Comparison of ENCODE assay signal across 8 mouse cellular contexts in genomic region chr5:137779053-137779933, GRCm38 (mm10). TPM values are rescaled to one million over a fixed set of nuclear protein-coding genes. Genes with fewer than 3 reads are reported as not detected.
DNase-seq lines count a peak whose midpoint lies in the region; ATAC-seq and TF ChIP-seq lines count a peak whose summit lies in the region.

No protein-coding gene starts in this region.

- intact Hi-C loops in left cerebral cortex, adult 2 months (cut with DNase I): loop anchor here (5.0 kb wide), 1 partner anchor 442 kb away; no protein-coding TSS in a partner anchor
- intact Hi-C loops in left cerebral cortex, postnatal 36 days (cut with DNase I): loop anchor here (10.0 kb wide), 1 partner anchor 444 kb away; the partner anchor contains the start of gene Slc12a9

- H3K27ac ChIP-seq in left cerebral cortex, adult 2 months: peak overlapping the region; percentile 92

- H3K4me3 ChIP-seq in left cerebral cortex, adult 2 months: peak overlapping the region; percentile 84

- no peak for TF ChIP-seq CTCF in left cerebral cortex, adult 2 months (IDR thresholded peaks at IDR 0.05)

- ATAC-seq in erythroid progenitor cell, adult 5-6 weeks (replicated peaks; ENCODE audit: low FRiP score, poor library complexity, severe bottlenecking): peak; percentile 52

- DNase-seq in left cerebral cortex, adult 2 months (ENCODE audit: extremely low spot score in 1 of 2, low spot score in 2 of 2): peak; percentile 36 to 50
- DNase-seq in left cerebral cortex, postnatal 36 days (ENCODE audit: low spot score in 2 of 2): no peak
- DNase-seq in adrenal gland, postnatal 10 days: peak; percentile 66
- peak; percentile 39 for DNase-seq in kidney, adult 9 months
- DNase-seq in lung, postnatal 10 days: peak; percentile 47
- peak; percentile 32 to 41 for DNase-seq in spleen, postnatal 14 days (ENCODE audit: low spot score in 2 of 2)
- no peak for DNase-seq in layer of hippocampus, adult 18-20 months (ENCODE audit: low spot score in 2 of 2)

RNA-seq across cellular contexts. Expression of gene Ppp1r35, which starts 0.6 kb away (rescaled TPM):
- 10 to 100 TPM; 22.8 to 25.6 TPM for total RNA-seq in left cerebral cortex, adult 2 months (2021)
- total RNA-seq in left cerebral cortex, postnatal 36 days (2021): 10 to 100 TPM; 23.5 to 28.6 TPM
- total RNA-seq in adrenal gland, postnatal 10 days (2021): 10 to 100 TPM; 21.6 to 23.1 TPM
- total RNA-seq in erythroid progenitor cell, adult 5-6 weeks (2015; ENCODE audit: low replicate concordance): 43.6 and 45.8 TPM in 2 replicates
- total RNA-seq in erythroid progenitor cell, adult 5-6 weeks (2017; ENCODE audit: low replicate concordance): 28.0 and 51.0 TPM in 2 replicates
- total RNA-seq in layer of hippocampus, adult 18-20 months (2021): 10 to 100 TPM; 23.1 to 26.4 TPM

RNA-seq across cellular contexts. Expression of gene Mepce, which starts 8.2 kb away (rescaled TPM):
- 10 to 100 TPM; 40.1 to 45.2 TPM for total RNA-seq in left cerebral cortex, adult 2 months (2021)
- 10 to 100 TPM; 33.5 to 42.8 TPM for total RNA-seq in left cerebral cortex, postnatal 36 days (2021)
- total RNA-seq in adrenal gland, postnatal 10 days (2021): 10 to 100 TPM; 43.5 to 47.9 TPM
- total RNA-seq in erythroid progenitor cell, adult 5-6 weeks (2015; ENCODE audit: low replicate concordance): 45.4 and 50.7 TPM in 2 replicates
- total RNA-seq in erythroid progenitor cell, adult 5-6 weeks (2017; ENCODE audit: low replicate concordance): 8.9 and 22.3 TPM in 2 replicates
- total RNA-seq in layer of hippocampus, adult 18-20 months (2021): 10 to 100 TPM; 52.1 to 53.6 TPM

RNA-seq across cellular contexts. Expression of gene Zcwpw1, which starts 8.3 kb away (rescaled TPM):
- 1 to 10 TPM; 5.7 to 8.2 TPM for total RNA-seq in left cerebral cortex, adult 2 months (2021)
- total RNA-seq in left cerebral cortex, postnatal 36 days (2021): 1 to 10 TPM; 4.6 to 7.2 TPM
- total RNA-seq in adrenal gland, postnatal 10 days (2021): 1 to 10 TPM; 5.9 to 6.7 TPM
- total RNA-seq in erythroid progenitor cell, adult 5-6 weeks (2015; ENCODE audit: low replicate concordance): 9.7 and 15.5 TPM in 2 replicates
- 18.1 and 35.3 TPM in 2 replicates for total RNA-seq in erythroid progenitor cell, adult 5-6 weeks (2017; ENCODE audit: low replicate concordance)
- total RNA-seq in layer of hippocampus, adult 18-20 months (2021): 1 to 10 TPM; 6.1 TPM

RNA-seq across cellular contexts. Expression of gene Tsc22d4, which starts 33.8 kb away (rescaled TPM):
- 100 to 1,000 TPM; 150 to 156 TPM for total RNA-seq in left cerebral cortex, adult 2 months (2021)
- 100 to 1,000 TPM; 166 to 203 TPM for total RNA-seq in left cerebral cortex, postnatal 36 days (2021)
- total RNA-seq in adrenal gland, postnatal 10 days (2021): 100 to 1,000 TPM in 1 of 2 experiments, 10 to 100 TPM in 1; 88.3 to 101 TPM
- 31.0 and 47.9 TPM in 2 replicates for total RNA-seq in erythroid progenitor cell, adult 5-6 weeks (2015; ENCODE audit: low replicate concordance)
- 88.1 and 103 TPM in 2 replicates for total RNA-seq in erythroid progenitor cell, adult 5-6 weeks (2017; ENCODE audit: low replicate concordance)
- total RNA-seq in layer of hippocampus, adult 18-20 months (2021): 100 to 1,000 TPM; 164 to 187 TPM

RNA-seq across cellular contexts. Expression of gene Nyap1, which starts 37.9 kb away (rescaled TPM):
- 10 to 100 TPM; 76.3 to 81.7 TPM for total RNA-seq in left cerebral cortex, adult 2 months (2021)
- 10 to 100 TPM; 70.1 to 79.5 TPM for total RNA-seq in left cerebral cortex, postnatal 36 days (2021)
- total RNA-seq in adrenal gland, postnatal 10 days (2021): 1 to 10 TPM; 4.9 to 6.5 TPM
- total RNA-seq in erythroid progenitor cell, adult 5-6 weeks (2015; ENCODE audit: low replicate concordance): 2.5 TPM in 1 of 2 replicates, not detected in the other
- 1.4 and 4.9 TPM in 2 replicates for total RNA-seq in erythroid progenitor cell, adult 5-6 weeks (2017; ENCODE audit: low replicate concordance)
- total RNA-seq in layer of hippocampus, adult 18-20 months (2021): 10 to 100 TPM; 72.6 to 74.4 TPM

Comparison
In these comparisons a context has a peak if more than half of its experiments do, and no peak if none do; other contexts are left out.
1. DNase-seq: peak in left cerebral cortex, adult 2 months (2 of 2), adrenal gland, postnatal 10 days (single experiment), kidney, adult 9 months (single experiment), lung, postnatal 10 days (single experiment) and spleen, postnatal 14 days (2 of 2); none in left cerebral cortex, postnatal 36 days (0 of 2) and layer of hippocampus, adult 18-20 months (0 of 2).